Mouse (Mus musculus) layer of hippocampus, postnatal 25 days (tissue): ENCODE measurements at regions not wholly inside any gene's neighbourhood (a gene's known extent, or its start where the extent isn't known, plus 50 kb on each side); places are given as distances from the start of the nearest gene placed in this dataset.
A peak's percentile ranks its signal among the peaks of the same experiment; 100 is the strongest.

Experiments used
- DNase-seq, 2 experiments: peaks; one replicate each; pipeline ENCODE4 v3.0.0; 2022; ENCODE audit warnings: mixed read lengths in 2 of 2, low spot score in 1 of 2; ENCODE audit errors: extremely low spot score in 1 of 2

DNA sequence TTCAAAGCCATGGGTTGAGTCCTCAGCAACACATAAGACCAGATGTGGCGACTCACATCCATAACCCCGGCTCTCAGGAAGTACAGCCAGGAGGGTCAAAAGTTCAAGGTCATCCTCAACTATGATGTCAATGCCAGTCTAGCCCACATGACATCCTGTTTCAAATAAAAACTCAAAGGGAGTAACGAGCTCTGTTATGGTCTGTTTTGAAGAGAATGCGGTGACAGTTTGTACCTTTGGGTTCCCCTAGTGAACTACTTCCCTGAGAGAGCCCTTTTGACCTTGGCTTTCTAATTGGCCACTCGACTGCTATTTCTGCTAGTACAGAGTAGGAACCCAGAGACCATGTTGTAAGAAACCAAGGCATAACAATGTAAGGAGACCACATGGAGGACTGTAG, 119.7 kb upstream of the Plekha5 start:
- no peak for DNase-seq

DNA sequence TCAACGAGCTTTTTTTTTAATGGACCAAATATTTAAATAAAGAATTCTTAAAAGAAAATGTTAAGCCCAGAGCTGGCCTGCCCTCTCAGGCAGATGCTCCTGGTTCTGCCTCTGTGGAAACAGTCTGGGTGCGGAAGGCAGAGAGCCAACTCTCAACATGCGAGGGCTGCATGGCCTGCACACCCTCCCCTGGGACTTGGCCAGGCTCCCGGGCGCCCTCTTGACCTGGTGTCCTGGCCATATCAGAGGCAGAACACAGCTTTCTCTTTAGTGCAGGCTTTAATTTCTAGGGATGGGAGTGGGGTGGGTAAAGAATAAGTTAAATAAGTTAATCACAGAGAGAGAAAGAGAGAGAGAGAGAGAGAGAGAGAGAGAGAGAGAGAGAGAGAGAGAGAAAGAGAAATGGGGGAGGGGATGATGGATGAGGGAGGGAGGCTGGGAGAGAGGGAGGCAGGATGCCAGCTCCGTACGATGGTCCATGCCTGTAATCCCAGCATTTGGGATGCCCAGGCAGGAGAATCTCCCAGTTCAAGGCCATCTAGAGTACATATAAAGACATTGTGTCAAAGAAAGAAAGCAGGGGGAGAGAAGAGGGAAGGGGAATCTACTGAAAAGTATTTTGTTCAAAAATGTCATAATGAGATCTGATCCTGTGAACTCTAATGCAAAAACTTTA, 123.2 kb upstream of the Plekha5 start:
- peak in 1 of 2 experiments; percentile 31 for DNase-seq

DNA sequence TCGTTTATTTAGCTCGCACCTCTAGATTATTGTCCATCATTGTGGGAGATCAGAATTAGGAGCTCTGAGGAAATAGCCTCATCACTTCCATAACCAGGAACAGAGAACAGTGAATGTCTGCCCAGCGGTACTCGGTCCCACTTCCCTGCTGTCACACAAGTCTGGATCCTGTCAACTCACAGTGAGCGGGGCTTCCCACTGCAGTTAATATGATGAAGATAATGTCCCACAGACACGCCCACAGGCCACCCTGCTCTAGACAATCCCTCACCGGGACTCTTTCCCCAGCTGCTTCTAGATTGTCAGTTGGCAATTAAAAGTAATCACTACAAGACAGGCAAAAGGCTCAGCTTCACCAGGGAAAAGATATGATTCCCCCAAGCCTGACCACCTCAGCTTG, 124.2 kb upstream of the Plekha5 start:
- no peak for DNase-seq

DNA sequence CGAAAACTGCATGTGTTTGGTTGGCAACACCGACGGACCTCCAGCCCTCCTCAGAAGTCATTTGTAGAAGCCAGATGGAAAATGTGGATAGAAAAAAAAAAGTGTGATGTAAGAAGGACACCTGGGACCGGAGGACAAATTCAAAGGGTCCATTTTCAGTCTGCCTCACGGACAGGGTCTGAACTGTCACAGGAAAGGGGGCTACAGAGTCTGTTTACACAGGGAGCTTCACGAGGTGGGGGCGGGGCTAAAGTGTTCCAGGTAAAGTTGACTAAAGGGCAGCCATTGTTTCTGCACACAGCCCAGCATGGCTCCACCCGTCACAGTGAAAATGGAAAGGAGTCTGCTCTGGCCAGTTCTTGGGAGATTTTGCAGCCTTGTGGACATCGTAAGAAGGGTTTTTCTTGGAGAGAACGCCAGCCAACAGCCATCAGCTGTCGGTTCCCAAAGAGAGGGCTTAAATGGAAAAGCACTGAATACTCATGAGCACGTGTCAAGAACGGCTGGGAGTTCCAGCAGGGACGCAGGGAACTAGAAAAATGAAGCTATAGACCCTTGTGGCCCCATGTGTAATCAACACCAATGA, 125.8 kb upstream of the Plekha5 start:
- DNase-seq, result no peak

DNA sequence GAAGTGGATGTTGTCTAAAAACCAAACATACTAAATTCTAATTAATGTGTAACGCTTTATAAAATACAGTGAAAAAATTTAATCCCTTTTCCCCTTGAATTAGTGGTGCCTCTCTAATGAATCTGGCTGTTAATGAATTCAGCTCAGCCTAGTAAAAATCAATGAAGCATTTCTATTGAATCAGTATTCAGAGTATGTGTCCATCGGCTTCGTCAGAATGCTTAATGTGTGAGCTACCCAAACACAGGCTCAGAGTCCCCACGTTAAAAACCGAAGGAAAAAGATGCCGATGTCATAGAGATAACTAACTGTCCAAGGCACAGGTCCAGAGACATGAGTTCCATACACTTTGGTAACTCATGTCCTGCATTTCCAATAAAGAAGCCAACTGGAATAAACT, 126.3 kb upstream of the Plekha5 start:
- DNase-seq, result no peak

DNA sequence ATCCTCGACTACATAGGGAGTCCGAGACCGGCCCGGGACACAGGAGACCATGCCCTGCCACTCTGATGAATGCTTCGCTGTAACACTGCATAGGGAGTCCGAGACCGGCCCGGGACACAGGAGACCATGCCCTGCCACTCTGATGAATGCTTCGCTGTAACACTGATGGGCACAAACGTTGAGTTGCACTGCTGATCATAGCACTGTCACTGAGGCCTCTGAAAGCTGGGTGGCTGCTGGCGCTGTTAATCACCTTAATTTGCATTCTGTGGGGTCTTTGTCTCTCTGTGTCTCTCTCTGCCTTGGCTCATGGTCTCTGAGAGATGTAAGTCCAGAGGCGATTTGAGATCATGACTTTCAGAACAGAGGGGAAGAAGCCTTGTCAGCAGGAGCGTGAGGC, 133.7 kb upstream of the Plekha5 start:
- no peak for DNase-seq

DNA sequence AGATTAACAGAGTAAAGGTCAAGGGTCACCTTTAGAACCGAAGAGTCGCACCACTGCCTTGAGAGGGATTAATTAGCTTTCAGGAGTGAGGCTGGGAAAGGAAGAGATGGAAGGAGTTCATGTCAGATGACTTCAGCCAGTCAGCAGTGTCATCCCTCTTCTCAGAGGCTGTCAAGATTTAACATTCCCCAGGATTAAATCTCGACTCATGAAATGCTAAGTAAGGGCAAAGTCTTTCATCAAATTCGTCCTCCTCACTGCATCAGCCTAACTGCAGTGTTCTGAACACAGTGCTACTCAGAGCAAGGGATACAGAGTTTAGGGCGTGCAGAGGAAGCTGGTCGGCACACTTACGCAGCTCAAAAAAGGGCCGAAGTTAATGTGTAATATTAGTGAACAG, 135.1 kb upstream of the Plekha5 start:
- DNase-seq, result no peak

DNA sequence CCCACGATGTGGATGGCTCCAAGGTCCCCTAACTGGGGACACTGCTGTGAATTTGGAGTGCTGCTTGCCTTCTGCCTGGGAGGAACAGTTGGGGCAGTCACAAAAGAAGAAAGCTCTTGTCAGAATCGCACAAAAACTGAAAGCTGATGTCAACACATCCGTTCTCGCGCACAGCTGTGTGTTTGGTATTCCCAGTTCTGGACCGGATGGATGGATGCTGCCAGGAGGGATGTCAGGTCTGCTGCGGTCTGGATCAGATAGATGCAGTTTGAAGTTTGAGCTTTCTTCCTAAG, 141.6 kb upstream of the Plekha5 start:
- no peak for DNase-seq

DNA sequence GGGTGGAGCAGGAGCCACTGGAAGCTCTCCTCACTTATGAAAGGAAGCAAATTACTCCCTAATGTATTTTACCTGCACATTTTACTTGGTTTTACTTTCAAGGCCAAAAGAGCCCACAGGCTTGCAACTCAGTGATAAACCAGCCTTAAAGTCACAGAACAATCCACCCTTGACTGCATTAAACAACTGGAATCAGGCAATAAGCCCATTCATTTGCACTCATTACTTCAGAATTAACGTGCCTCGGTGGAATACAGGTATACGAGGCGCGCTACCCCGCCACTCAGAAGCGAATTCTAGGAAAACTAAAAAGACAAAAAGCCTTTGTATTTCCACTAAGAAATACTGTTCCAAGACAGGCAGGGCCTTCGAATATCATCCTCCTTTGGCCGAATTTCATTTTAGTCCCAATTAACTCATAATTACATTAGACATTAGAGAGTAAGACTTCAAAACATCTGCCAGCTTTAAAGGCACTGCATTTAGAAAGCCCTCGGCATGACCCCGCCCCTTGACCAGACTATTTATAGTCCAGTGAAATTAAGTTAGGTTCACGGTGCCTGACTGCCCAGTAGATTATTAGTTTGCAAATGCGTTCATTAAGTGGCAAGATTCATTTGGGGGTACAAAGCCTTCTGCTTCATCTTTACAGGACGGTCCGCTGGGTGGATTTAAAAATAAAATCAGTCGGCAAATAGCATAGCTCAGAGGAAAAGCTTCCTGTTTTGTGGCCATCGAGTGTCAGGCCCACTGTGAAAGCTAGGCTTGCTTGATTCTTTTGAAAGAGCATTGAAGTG, 142.2 kb upstream of the Plekha5 start:
- DNase-seq, result no peak

DNA sequence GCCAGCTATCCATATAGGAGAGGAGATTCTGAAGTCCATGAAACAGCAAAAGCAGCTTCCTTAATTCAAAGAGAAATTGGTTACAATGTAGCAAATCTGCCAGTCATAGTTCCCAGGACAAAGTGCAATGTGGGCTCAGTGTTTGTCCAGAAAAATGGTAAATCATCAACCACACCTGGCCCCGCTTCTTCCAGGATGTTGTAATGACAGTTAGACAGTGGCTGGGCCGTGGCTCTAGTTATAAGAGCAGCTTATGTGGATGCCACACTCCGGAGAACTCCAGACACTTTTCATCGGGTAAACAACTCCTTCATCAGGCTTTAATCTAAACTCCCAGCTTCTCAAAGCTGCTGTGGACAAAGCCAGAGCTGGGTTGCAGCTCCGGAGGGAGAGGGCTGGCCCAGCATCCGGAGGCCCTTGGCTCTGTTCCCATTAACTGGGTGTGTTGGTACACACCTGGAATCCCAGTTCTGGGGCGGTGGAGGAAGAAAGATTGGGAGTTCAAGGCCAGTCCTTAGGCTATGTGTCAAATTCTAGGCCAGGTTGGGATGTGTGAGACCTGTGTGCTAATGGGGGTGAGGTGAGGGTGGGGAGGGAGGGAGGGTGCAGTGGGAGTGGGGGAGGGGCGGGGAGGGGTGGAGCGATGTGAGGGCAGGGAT, 142.9 kb upstream of the Plekha5 start:
- no peak for DNase-seq

DNA sequence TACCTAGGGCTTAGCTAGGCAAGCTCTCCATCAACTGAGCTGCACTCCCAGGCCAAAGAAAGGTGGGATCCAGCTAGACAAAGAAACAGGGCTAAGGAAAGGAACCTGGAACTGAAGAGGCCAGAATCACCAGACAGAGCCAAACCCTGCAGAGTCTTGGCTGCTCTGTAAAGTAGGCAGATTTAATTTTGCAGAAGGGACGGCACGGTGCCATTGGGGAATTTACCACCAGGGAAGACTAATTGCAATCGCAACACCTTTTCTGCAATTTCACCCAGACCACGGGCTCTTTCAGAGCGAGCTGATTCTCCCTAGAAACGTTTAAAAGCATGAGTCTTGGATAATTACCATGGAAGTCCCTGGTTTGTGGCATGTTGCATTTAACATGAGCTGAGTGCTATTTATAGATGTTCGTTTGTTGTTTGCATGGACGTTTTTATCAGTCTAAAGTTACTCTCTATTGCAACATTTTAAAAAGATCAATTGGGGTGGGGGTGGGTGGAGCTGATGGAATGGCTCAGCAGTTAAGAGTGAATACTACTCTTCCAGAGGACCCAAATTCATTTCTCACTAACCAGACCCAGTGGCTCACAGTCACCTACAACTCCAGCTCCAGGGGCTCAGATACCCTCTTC, 144.0 kb upstream of the Plekha5 start:
- DNase-seq, result no peak

DNA sequence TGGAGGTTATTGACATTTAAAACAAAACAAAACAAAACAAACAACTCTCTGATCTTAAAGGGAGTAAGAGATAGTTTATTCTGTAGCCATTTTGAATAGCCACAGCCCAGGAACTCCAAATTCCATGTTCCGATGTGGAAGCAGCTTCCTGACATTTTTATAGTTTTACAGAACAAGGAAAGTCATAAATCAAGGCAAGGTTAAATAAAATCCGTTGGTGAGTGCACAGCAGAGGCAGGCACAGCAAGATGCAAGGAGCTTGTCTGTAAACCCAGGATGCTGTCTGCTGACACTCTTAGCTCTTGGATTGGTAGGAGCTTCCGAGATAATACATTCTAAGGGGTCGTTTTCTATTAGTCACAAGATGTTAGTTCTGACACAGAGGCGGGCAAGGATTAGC, 145.1 kb upstream of the Plekha5 start:
- DNase-seq, result no peak

DNA sequence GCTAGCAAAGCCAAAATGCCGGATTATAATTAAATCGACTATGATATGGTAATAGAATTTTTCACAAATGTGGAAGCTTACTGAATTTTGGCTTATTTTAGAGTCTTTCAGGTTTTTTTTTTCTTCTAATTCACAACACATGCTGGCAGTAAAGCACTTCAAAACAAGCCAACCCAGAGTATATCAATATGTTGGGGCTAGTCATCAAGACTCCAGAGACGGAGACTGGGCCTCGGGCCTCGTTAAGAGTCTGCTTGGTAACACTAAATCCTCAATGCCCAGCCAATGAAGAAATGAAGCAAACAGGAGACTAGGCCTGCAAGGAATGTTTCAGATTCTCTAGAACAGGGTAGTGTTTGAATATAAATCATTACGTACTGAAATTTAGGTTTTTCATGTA, 153.3 kb upstream of the Plekha5 start:
- DNase-seq, result no peak

DNA sequence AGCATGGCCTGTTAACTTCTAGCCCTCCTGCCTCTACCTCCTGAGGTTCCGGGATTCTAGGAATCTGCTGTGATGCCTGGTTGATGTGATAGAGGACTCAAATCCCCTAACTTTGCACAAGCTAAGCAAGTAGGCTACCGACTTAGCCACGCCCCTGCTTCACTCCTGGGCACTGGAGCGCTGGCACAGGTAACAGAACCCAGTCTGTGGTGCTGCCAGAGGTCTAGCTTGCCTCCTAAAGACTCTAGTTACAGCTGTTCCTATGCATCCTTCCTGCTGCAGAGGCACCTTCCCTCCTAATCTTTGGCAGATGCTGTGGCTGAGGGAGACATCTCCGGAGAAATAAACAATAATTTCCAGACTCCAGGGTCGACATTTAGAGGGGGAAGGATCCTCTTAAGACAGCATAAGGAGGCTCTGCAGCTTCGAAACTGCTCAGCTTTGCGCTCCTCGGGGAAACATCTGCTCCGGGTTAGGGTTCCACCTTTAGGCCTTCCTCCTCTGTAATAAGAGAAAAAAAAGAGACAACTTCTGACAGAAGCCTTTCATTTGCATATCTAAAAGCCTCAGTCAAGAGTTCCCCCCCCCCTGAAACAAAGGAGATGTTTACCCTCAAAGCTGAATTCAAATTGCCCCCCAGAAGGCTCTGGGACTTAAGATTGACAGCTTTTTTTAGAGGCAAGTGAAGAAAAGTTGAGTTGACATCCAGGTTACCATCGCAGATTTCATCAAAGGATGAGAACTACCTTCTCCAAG, 155.4 kb upstream of the Plekha5 start:
- DNase-seq, result no peak

DNA sequence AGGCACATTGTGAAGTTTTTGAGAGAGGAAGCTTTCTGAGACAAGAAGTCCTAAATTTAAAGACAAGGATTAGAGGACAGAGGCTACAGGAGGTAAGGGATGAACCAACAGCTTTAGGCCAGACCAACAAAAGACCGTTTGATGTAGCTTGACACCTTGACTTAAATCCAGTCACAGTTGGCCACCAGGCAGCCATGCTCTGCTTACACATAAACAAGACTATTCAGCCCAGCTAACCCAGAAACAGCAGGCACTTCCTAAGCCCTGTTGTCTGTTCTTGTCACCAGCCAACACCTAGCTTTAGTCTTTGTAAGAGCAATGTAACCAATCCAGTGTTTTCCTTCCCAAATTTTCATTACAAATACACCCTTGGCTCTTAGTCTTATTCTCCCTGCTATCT, 159.9 kb upstream of the Plekha5 start:
- no peak for DNase-seq

DNA sequence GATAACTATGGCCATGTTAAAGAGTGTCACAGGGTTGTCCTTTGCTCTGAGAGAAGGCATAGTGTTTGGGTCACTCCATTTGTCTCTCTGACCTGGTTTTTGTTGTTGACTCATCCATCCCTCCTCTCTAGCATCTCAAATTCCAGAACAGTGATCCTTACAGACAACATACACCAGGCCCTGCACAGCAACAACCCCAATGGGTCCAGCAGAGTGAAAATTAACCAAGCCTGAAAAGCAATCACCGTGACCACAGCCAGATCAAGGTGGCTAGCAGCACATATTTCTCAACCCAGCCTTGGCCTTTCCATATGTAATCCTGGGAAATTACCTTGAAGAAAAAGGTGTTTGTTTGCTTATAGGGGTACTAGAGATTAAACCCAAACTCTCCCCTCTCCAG, 162.0 kb upstream of the Plekha5 start:
- no peak for DNase-seq

DNA sequence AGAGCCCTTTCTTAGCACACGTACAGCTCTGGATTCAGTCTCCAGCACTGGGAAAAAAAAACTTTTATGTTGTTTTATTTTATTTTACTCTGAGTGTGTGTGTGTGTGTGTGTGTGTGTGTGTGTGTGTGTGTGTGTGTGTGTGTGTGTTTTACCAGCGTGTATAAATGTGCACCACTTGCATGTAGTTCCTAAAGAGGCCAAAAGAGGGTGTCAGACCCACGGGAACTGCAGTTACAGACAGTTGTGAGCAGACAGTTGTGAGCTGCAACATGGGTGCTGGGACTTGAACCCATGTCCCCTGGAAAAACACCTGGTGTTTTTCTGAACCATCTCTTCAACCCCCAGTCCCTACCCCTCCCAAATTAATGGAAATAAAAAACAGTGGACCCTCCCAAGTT, 165.1 kb upstream of the Plekha5 start:
- no peak for DNase-seq

DNA sequence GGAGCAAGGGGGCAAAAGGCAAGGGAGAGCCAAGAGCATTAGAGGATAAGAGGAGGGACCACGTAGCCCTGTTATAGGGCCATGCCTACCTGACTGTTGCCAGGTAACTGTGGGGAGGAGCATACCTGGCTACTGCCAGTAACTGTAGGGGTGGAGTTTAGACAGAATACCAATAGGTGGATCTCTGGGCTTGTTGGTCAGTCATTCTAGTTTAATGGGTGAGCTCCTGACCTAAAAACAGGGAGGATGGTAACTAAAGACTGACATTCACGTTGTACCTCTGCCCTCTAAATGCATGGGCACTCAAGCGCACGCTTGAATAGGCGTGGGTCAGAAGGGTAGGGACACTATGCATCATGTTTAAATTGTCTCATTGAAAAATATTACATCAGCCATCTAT, 165.8 kb upstream of the Plekha5 start:
- DNase-seq, result no peak

DNA sequence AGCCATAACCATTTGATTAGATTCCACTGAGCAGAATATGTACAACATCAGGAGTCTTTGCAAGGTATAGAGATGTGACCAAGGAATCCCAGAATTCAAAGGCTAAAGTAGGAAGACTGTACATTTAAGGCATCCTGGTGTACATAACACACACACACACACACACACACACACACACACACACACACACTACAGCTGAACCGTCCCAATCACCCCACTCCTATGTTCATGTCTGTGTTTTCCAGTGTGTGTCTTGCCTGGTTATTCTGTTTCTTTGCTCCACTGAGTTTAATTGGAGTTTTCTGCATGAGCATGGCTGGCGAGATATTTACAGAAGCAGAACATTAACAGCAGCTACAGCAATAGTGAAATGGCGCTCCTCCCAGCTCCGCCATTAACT, 172.3 kb upstream of the Plekha5 start:
- DNase-seq, result no peak

DNA sequence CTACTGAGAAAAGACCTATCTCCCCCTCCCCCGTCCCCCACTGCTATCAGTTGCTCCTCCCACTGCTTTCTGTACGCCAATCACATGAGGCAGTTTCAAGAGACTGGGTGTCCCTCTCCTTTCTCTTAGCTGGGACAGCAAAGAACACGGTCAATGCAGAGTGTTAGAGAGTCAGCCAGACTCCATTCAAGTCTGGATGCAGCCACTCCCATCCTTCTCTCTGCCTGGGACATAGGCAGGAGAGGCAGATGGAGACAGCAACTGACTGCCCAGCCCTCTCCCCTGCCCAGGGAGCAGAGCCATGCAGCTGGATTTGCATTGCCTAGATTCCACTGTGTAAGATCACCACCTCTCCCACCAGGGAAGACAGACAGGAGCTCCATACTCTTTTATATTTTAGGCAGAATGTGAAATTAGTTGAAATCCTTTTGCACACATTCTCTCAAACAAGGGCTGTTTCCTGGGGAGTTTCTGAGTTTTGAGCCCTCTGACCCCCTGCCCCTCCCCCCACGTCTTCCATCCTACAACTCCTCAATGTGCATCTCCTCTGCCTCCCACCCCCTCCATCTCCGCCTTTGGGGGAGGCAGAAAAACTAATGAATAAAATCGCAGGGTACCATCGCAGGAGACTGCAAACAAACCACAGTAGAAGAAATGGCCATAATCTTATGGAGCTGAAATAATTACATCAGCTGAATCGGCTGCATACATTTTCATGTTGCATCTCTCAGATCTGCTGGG, 180.3 kb upstream of the Plekha5 start:
- DNase-seq, result no peak
